Mouse (Mus musculus): ENCODE measurements around the gene Prss29. TPM values are rescaled to one million over a fixed set of nuclear protein-coding genes. Genes with fewer than 3 reads are reported as not detected.

The Prss29 gene
- polyA plus RNA-seq (2012; rRNA removed), result not detected in 2 replicates

- Histone ChIP-seq H3K27ac (ENCODE audit: control insufficient read depth, insufficient read depth, low read depth, low read length) (no peak within 1 kb of the TSS), H3K36me3 (ENCODE audit: control insufficient read depth, insufficient read depth, low read length) (no peaks in the 10 kb centered on the region)
- TF ChIP-seq POLR2A (IDR thresholded peaks at IDR 0.05; ENCODE audit: control insufficient read depth, low read depth, low read length) (no peak), CTCF (IDR thresholded peaks at IDR 0.05; ENCODE audit: control insufficient read depth, insufficient read depth, insufficient replicate concordance, low read depth, low read length) (no peak)
Measured at GRCm38 (mm10) chr17:25318354-25318753, at the start of gene Prss29. TSS of gene Prss29 (plus strand) at chr17:25318654.

GRCm38 (mm10) chr17:25270795-25271335 is 47.6 kb upstream of the Prss29 start:
- Histone ChIP-seq H3K27ac (ENCODE audit: control insufficient read depth, insufficient read depth, low read depth, low read length) (no peak overlapping the region), H3K36me3 (ENCODE audit: control insufficient read depth, insufficient read depth, low read length) (peaks cover 7% of the 10 kb centered on the region), H3K27me3 (ENCODE audit: control insufficient read depth, insufficient read depth, low read length) (no peaks in the 10 kb centered on the region), H3K4me3 (ENCODE audit: control insufficient read depth, low read depth, low read length) (no peak overlapping the region), H3K4me1 (ENCODE audit: control insufficient read depth, insufficient read depth, low read length) (peaks cover 7% of the 10 kb centered on the region)
- TF ChIP-seq CTCF (IDR thresholded peaks at IDR 0.05; ENCODE audit: control insufficient read depth, insufficient read depth, insufficient replicate concordance, low read depth, low read length) (no peak), POLR2A (IDR thresholded peaks at IDR 0.05; ENCODE audit: control insufficient read depth, low read depth, low read length) (no peak)

More at GRCm38 (mm10) chr17:25318354-25318753, at the start of gene Prss29:
- Histone ChIP-seq H3K4me1 (ENCODE audit: control insufficient read depth, insufficient read depth, low read length) (no peaks in the 10 kb centered on the region), H3K27me3 (ENCODE audit: control insufficient read depth, insufficient read depth, low read length) (no peaks in the 10 kb centered on the region), H3K4me3 (ENCODE audit: control insufficient read depth, low read depth, low read length) (no peak within 1 kb of the TSS)

DNA sequence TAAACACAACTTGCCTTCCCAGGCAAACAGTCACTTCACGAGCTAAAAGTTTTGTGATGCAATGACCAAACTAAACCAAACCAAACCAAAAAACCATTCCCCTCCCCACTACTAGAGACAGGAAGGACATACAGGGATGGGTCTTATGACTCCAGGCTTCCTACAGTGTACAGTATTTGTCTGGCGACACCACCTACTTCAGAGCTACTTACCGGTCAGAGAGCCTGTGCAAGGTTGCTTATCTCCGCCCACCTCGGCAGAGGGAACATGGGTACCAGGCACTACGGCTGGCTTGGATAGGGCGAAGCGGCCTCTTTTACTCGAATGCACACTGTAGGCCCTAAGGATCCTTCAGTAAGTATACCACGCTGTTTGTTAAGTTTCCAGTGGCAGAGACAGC is 46.1 kb upstream of the Prss29 start:
- Histone ChIP-seq H3K27ac (ENCODE audit: control insufficient read depth, insufficient read depth, low read depth, low read length) (peak overlapping the region; percentile 95), H3K4me1 (ENCODE audit: control insufficient read depth, insufficient read depth, low read length) (peaks cover 7% of the 10 kb centered on the region), H3K27me3 (ENCODE audit: control insufficient read depth, insufficient read depth, low read length) (no peaks in the 10 kb centered on the region), H3K36me3 (ENCODE audit: control insufficient read depth, insufficient read depth, low read length) (peaks cover 4% of the 10 kb centered on the region), H3K4me3 (ENCODE audit: control insufficient read depth, low read depth, low read length) (peak overlapping the region; percentile 96)
- TF ChIP-seq CTCF (IDR thresholded peaks at IDR 0.05; ENCODE audit: control insufficient read depth, insufficient read depth, insufficient replicate concordance, low read depth, low read length), result no peak
- no peak for TF ChIP-seq POLR2A (IDR thresholded peaks at IDR 0.05; ENCODE audit: control insufficient read depth, low read depth, low read length)

DNA sequence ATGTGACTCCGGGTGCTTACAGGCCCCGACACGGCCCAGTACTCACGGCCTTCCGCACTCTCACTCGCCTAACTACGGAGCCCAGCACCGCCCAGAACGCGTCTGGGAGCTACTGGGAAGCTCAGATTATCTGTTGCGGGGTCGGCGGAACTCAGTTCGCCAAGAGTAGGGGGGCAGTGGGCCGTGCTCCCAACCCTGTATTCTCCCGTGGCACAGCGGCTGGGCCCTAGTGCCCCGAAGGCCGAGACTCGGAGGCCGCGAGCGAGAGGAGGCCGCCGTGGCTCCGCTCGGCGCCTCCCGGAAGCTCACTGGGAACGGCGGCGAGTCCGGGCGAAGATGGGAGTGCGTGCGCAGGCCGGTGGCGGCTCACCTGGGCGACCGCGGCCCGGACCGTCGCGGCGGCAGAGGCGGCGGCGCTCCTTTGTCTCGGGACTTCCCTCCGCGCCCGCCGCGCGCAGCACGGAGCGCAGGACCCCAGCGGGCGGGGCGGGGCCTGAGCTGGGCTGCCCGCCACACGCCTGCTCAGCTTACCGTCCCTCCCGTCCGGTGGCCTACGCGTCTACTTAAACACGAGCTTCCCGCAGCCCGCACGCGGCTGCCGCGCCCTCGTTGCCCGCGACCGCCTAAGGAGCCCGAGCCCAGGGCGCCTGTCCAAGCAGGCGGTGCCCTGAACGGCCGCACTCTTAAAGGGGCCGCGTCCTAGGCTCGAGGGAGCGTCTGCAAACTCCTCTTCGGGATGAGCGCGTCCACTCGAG is 45.3 kb upstream of the Prss29 start:
- Histone ChIP-seq H3K4me1 (ENCODE audit: control insufficient read depth, insufficient read depth, low read length) (peaks cover 7% of the 10 kb centered on the region), H3K27ac (ENCODE audit: control insufficient read depth, insufficient read depth, low read depth, low read length) (peak overlapping the region; percentile 95), H3K36me3 (ENCODE audit: control insufficient read depth, insufficient read depth, low read length) (peaks cover 2% of the 10 kb centered on the region), H3K27me3 (ENCODE audit: control insufficient read depth, insufficient read depth, low read length) (no peaks in the 10 kb centered on the region), H3K4me3 (ENCODE audit: control insufficient read depth, low read depth, low read length) (peak overlapping the region; percentile 96)
- TF ChIP-seq POLR2A (IDR thresholded peaks at IDR 0.05; ENCODE audit: control insufficient read depth, low read depth, low read length), result peak; percentile 85
- TF ChIP-seq CTCF (IDR thresholded peaks at IDR 0.05; ENCODE audit: control insufficient read depth, insufficient read depth, insufficient replicate concordance, low read depth, low read length), result no peak

- H3K27me3 ChIP-seq (ENCODE audit: control insufficient read depth, insufficient read depth, low read length), result no peaks in the 10 kb centered on the region
- no peaks in the 10 kb centered on the region for H3K36me3 ChIP-seq (ENCODE audit: control insufficient read depth, insufficient read depth, low read length)
- H3K4me3 ChIP-seq (ENCODE audit: control insufficient read depth, low read depth, low read length), result peak overlapping the region; percentile 96
- peak overlapping the region; percentile 95 for H3K27ac ChIP-seq (ENCODE audit: control insufficient read depth, insufficient read depth, low read depth, low read length)
- TF ChIP-seq POLR2A (IDR thresholded peaks at IDR 0.05; ENCODE audit: control insufficient read depth, low read depth, low read length), result peak; percentile 42; the same call in 1 of the 2 replicates
- peak; percentile 65 for TF ChIP-seq CTCF (IDR thresholded peaks at IDR 0.05; ENCODE audit: control insufficient read depth, insufficient read depth, insufficient replicate concordance, low read depth, low read length)
- peaks cover 7% of the 10 kb centered on the region for H3K4me1 ChIP-seq (ENCODE audit: control insufficient read depth, insufficient read depth, low read length)
Measured at GRCm38 (mm10) chr17:25273706-25274501, 44.5 kb upstream of the Prss29 start.

- peak within 1 kb of the TSS; percentile 96 for H3K4me3 ChIP-seq (ENCODE audit: control insufficient read depth, low read depth, low read length)
- no peaks in the 10 kb centered on the region for H3K27me3 ChIP-seq (ENCODE audit: control insufficient read depth, insufficient read depth, low read length)
Measured at GRCm38 (mm10) chr17:25274571-25275346, 43.7 kb upstream of the Prss29 start, which contains the start of gene Ube2i. TSS of gene Ube2i (minus strand) at chr17:25274622.

More at GRCm38 (mm10) chr17:25274571-25275346, 43.7 kb upstream of the Prss29 start, which contains the start of gene Ube2i:
- Histone ChIP-seq H3K27ac (ENCODE audit: control insufficient read depth, insufficient read depth, low read depth, low read length) (peak within 1 kb of the TSS; percentile 95), H3K36me3 (ENCODE audit: control insufficient read depth, insufficient read depth, low read length) (no peaks in the 10 kb centered on the region), H3K4me1 (ENCODE audit: control insufficient read depth, insufficient read depth, low read length) (peaks cover 7% of the 10 kb centered on the region)
- TF ChIP-seq POLR2A (IDR thresholded peaks at IDR 0.05; ENCODE audit: control insufficient read depth, low read depth, low read length), result no peak

All from testis, adult 2 months (tissue).